Mouse (Mus musculus) kidney, adult 9 months (tissue): ENCODE results near the gene Ggt5.
"Not testable (repeated sequence)": the region's sequence is repeated elsewhere in the genome, so short reads cannot be mapped to it uniquely, and the experiment has no call there.

Experiments
- DNase-seq: peaks from one replicate; pipeline ENCODE4 v3.0.0; 2022

Ggt5 gene

GRCm38 (mm10) chr10:75589129-75589528 is at the start of gene Ggt5:
TSS of gene Ggt5 (plus strand) at chr10:75589340.
- DNase-seq = peak; percentile 67

- no peak for DNase-seq
Observed at GRCm38 (mm10) chr10:75547901-75548300, 41.2 kb upstream of the Ggt5 start.

GRCm38 (mm10) chr10:75548486-75548885 is 40.7 kb upstream of the Ggt5 start:
- DNase-seq = no peak

GRCm38 (mm10) chr10:75549886-75550285 is 39.3 kb upstream of the Ggt5 start:
- no peak for DNase-seq

GRCm38 (mm10) chr10:75551175-75551574 is 38.0 kb upstream of the Ggt5 start:
- no peak for DNase-seq

- DNase-seq = no peak
Observed at GRCm38 (mm10) chr10:75552106-75552505, 37.0 kb upstream of the Ggt5 start.

GRCm38 (mm10) chr10:75552701-75553450 is 36.3 kb upstream of the Ggt5 start:
- DNase-seq = no peak

- DNase-seq = no peak
Observed at GRCm38 (mm10) chr10:75554090-75554489, 35.0 kb upstream of the Ggt5 start.

GRCm38 (mm10) chr10:75555557-75555956 is 33.6 kb upstream of the Ggt5 start:
- no peak for DNase-seq

- no peak for DNase-seq
Observed at GRCm38 (mm10) chr10:75556026-75556425, 33.1 kb upstream of the Ggt5 start.

GRCm38 (mm10) chr10:75558515-75558914 is 30.6 kb upstream of the Ggt5 start:
- peak; percentile 45 for DNase-seq

- DNase-seq = no peak
Observed at GRCm38 (mm10) chr10:75559041-75559675, 30.0 kb upstream of the Ggt5 start.

GRCm38 (mm10) chr10:75559676-75560548 is 29.2 kb upstream of the Ggt5 start, which contains the start of gene Lrrc75b:
TSS of gene Lrrc75b (minus strand) at chr10:75560330.
- peak; percentile 74 for DNase-seq

GRCm38 (mm10) chr10:75560549-75560899 is 28.6 kb upstream of the Ggt5 start:
- DNase-seq = no peak

- DNase-seq = no peak
Observed at GRCm38 (mm10) chr10:75561071-75561654, 28.0 kb upstream of the Ggt5 start, which contains the start of gene Ggt1. TSS of gene Ggt1 (plus strand) at chr10:75561604.

- DNase-seq = no peak
Observed at GRCm38 (mm10) chr10:75562596-75562995, 26.5 kb upstream of the Ggt5 start.

GRCm38 (mm10) chr10:75564687-75565265 is 24.4 kb upstream of the Ggt5 start:
- no peak for DNase-seq

GRCm38 (mm10) chr10:75565436-75565835 is 23.7 kb upstream of the Ggt5 start:
- DNase-seq = no peak

GRCm38 (mm10) chr10:75565906-75566305 is 23.2 kb upstream of the Ggt5 start:
- DNase-seq = peak; percentile 98

- DNase-seq = no peak
Observed at GRCm38 (mm10) chr10:75566321-75566720, 22.8 kb upstream of the Ggt5 start.

- DNase-seq = not testable (repeated sequence)
Observed at GRCm38 (mm10) chr10:75566765-75567164, 22.4 kb upstream of the Ggt5 start.

GRCm38 (mm10) chr10:75568029-75568428 is 21.1 kb upstream of the Ggt5 start:
- no peak for DNase-seq

GRCm38 (mm10) chr10:75568441-75568840 is 20.7 kb upstream of the Ggt5 start:
- peak; percentile 82 for DNase-seq
